Mouse (Mus musculus) forebrain, embryonic 15.5 days (tissue): ENCODE results near the gene Cped1. TPM values are rescaled to one million over a fixed set of nuclear protein-coding genes. Genes with fewer than 3 reads are reported as not detected.

ENCODE experiments used
- ATAC-seq: fragments of 200-750 bp; cut with Nextera tagmentation; replicated peaks from 2 replicates; pipeline ENCODE4 v1.8.0; 2017; ENCODE audit warnings: mild to moderate bottlenecking, moderate TSS enrichment, moderate library complexity
- H3K27ac ChIP-seq: fragments of 300-500 bp; sonication (generic); replicated peaks from 2 replicates; pipeline ENCODE4 v1.5.1; 2015; ENCODE audit warnings: mild to moderate bottlenecking, inconsistent platforms
- H3K27me3 ChIP-seq: fragments of 300-500 bp; sonication (generic); 2 replicates; pipeline ENCODE4 v1.6.1; 2015; ENCODE audit warnings: inconsistent platforms
- H3K36me3 ChIP-seq: fragments of 300-500 bp; sonication (generic); 2 replicates; pipeline ENCODE4 v1.6.1; 2015; ENCODE audit warnings: mild to moderate bottlenecking, inconsistent platforms
- H3K4me1 ChIP-seq: fragments of 300-500 bp; sonication (generic); 2 replicates; pipeline ENCODE4 v1.6.1; 2015; ENCODE audit warnings: inconsistent platforms
- H3K4me2 ChIP-seq: fragments of 300-500 bp; sonication (generic); replicated peaks from 2 replicates; pipeline ENCODE4 v1.6.1; 2015; ENCODE audit warnings: mild to moderate bottlenecking, inconsistent platforms
- H3K4me3 ChIP-seq: fragments of 300-500 bp; sonication (generic); 2 replicates; pipeline ENCODE4 v1.5.1; 2015; ENCODE audit warnings: mild to moderate bottlenecking, inconsistent platforms
- H3K9ac ChIP-seq: fragments of 300-500 bp; sonication (generic); replicated peaks from 2 replicates; pipeline ENCODE4 v1.6.1; 2015; ENCODE audit warnings: mild to moderate bottlenecking, inconsistent platforms
- H3K9me3 ChIP-seq: fragments of 300-500 bp; sonication (generic); 2 replicates; pipeline ENCODE4 v1.6.1; 2016; ENCODE audit warnings: inconsistent platforms
- WGBS: fragments of 180-500 bp; shearing (Covaris S2); methylation state at CpG from one replicate; pipeline ENCODE4 v1.1.7; 2015; ENCODE audit warnings: mixed read lengths; 5-methylcytosine and 5-hydroxymethylcytosine counted together
- polyA plus RNA-seq: library from polyadenylated mRNA; unstranded; fragments of >200 nt; fragmentation: Nextera tagmentation; extraction: Ambion mirVana; gene quantifications from 2 replicates; pipeline ENCODE4 v1.2.1, GENCODE M21; 2015

Gene Cped1
- polyA plus RNA-seq, 1 experiment from 2014 or later: 3.0 TPM

GRCm38 (mm10) chr6:22205030-22205750 lies 219.5 kb downstream of the Cped1 start:
- Histone ChIP-seq H3K4me3 (peak overlapping the region; percentile 8; the same call in 1 of the 2 replicates), H3K36me3 (no peaks in the 10 kb centered on the region), H3K4me1 (peaks cover 24% of the 10 kb centered on the region), H3K9ac (no peak overlapping the region), H3K4me2 (peak overlapping the region; percentile 34), H3K27me3 (no peaks in the 10 kb centered on the region), H3K27ac (peak overlapping the region; percentile 49), H3K9me3 (no peaks in the 10 kb centered on the region)
- peak; percentile 59 for ATAC-seq
- WGBS: 52% methylated on average over 12 of the region's 12 CpGs

GRCm38 (mm10) chr6:22205751-22206121 lies 220.0 kb downstream of the Cped1 start:
- Histone ChIP-seq H3K27me3 (no peaks in the 10 kb centered on the region), H3K4me3 (peak overlapping the region; percentile 8), H3K27ac (peak overlapping the region; percentile 49), H3K9me3 (no peaks in the 10 kb centered on the region), H3K4me1 (peaks cover 24% of the 10 kb centered on the region), H3K9ac (no peak overlapping the region), H3K4me2 (peak overlapping the region; percentile 34), H3K36me3 (no peaks in the 10 kb centered on the region)
- 42% methylated on average over 7 of the region's 7 CpGs for WGBS
- ATAC-seq: peak; percentile 71

GRCm38 (mm10) chr6:22206179-22206578 lies 220.5 kb downstream of the Cped1 start:
- WGBS: 59% methylated on average over 14 of the region's 14 CpGs
- peaks cover 24% of the 10 kb centered on the region for H3K4me1 ChIP-seq
- ATAC-seq: peak; percentile 64; the same call in 1 of the 2 replicates
- peak overlapping the region; percentile 49 for H3K27ac ChIP-seq
- H3K4me3 ChIP-seq: peak overlapping the region; percentile 8
- no peaks in the 10 kb centered on the region for H3K9me3 ChIP-seq
- H3K27me3 ChIP-seq: no peaks in the 10 kb centered on the region
- no peak overlapping the region for H3K9ac ChIP-seq
- H3K4me2 ChIP-seq: peak overlapping the region; percentile 34
- no peaks in the 10 kb centered on the region for H3K36me3 ChIP-seq

- 52% methylated on average over 6 of the region's 6 CpGs for WGBS
- peak overlapping the region; percentile 34; the same call in 1 of the 2 replicates for H3K4me2 ChIP-seq
- H3K36me3 ChIP-seq: no peaks in the 10 kb centered on the region
These were observed 221.0 kb downstream of the Cped1 start for GRCm38 (mm10) chr6:22206630-22207293.

GRCm38 (mm10) chr6:22212158-22212557 lies 226.4 kb downstream of the Cped1 start:
- no peak for ATAC-seq
- Histone ChIP-seq H3K27me3 (no peaks in the 10 kb centered on the region), H3K9ac (no peak overlapping the region), H3K36me3 (no peaks in the 10 kb centered on the region), H3K4me2 (no peak overlapping the region), H3K9me3 (no peaks in the 10 kb centered on the region), H3K27ac (no peak overlapping the region), H3K4me3 (no peak overlapping the region), H3K4me1 (no peaks in the 10 kb centered on the region)
- WGBS: 87% methylated on average over 6 of the region's 6 CpGs

More at GRCm38 (mm10) chr6:22206630-22207293, 221.0 kb downstream of the Cped1 start:
- H3K27me3 ChIP-seq: no peaks in the 10 kb centered on the region
- H3K9me3 ChIP-seq: no peaks in the 10 kb centered on the region
- peaks cover 20% of the 10 kb centered on the region for H3K4me1 ChIP-seq
- H3K4me3 ChIP-seq: no peak overlapping the region
- no peak overlapping the region for H3K9ac ChIP-seq
- peak; percentile 59 for ATAC-seq
- 0 out of 2 replicates have a peak overlapping the region, but pooled peaks have one; percentile 49 for H3K27ac ChIP-seq

GRCm38 (mm10) chr6:22213187-22213586 lies 227.5 kb downstream of the Cped1 start:
- Histone ChIP-seq H3K4me1 (no peaks in the 10 kb centered on the region), H3K9me3 (no peaks in the 10 kb centered on the region), H3K4me3 (no peak overlapping the region), H3K36me3 (no peaks in the 10 kb centered on the region), H3K9ac (no peak overlapping the region), H3K4me2 (no peak overlapping the region), H3K27me3 (no peaks in the 10 kb centered on the region), H3K27ac (no peak overlapping the region)
- WGBS: 79% methylated on average over 5 of the region's 5 CpGs
- no peak for ATAC-seq

GRCm38 (mm10) chr6:22213813-22214212 lies 228.1 kb downstream of the Cped1 start:
- H3K27ac ChIP-seq: no peak overlapping the region
- no peaks in the 10 kb centered on the region for H3K27me3 ChIP-seq
- H3K9ac ChIP-seq: no peak overlapping the region
- no peak overlapping the region for H3K4me2 ChIP-seq
- no peaks in the 10 kb centered on the region for H3K9me3 ChIP-seq
- no peaks in the 10 kb centered on the region for H3K36me3 ChIP-seq
- no peaks in the 10 kb centered on the region for H3K4me1 ChIP-seq
- WGBS: 83% methylated on average over 3 of the region's 3 CpGs
- no peak overlapping the region for H3K4me3 ChIP-seq
- ATAC-seq: no peak

- no peaks in the 10 kb centered on the region for H3K4me1 ChIP-seq
- 85% methylated on average over 6 of the region's 6 CpGs for WGBS
- no peaks in the 10 kb centered on the region for H3K9me3 ChIP-seq
- no peak overlapping the region for H3K27ac ChIP-seq
- no peak overlapping the region for H3K4me3 ChIP-seq
- H3K9ac ChIP-seq: no peak overlapping the region
- H3K36me3 ChIP-seq: no peaks in the 10 kb centered on the region
- ATAC-seq: no peak
- no peaks in the 10 kb centered on the region for H3K27me3 ChIP-seq
- no peak overlapping the region for H3K4me2 ChIP-seq
These were observed 228.9 kb downstream of the Cped1 start for GRCm38 (mm10) chr6:22214665-22215064.

- no peak for ATAC-seq
- H3K4me1 ChIP-seq: no peaks in the 10 kb centered on the region
- no peak overlapping the region for H3K27ac ChIP-seq
- no peak overlapping the region for H3K9ac ChIP-seq
- H3K27me3 ChIP-seq: no peaks in the 10 kb centered on the region
- 84% methylated on average over 14 of the region's 14 CpGs for WGBS
- no peak overlapping the region for H3K4me3 ChIP-seq
- H3K4me2 ChIP-seq: no peak overlapping the region
- no peaks in the 10 kb centered on the region for H3K36me3 ChIP-seq
- H3K9me3 ChIP-seq: no peaks in the 10 kb centered on the region
These were observed 230.7 kb downstream of the Cped1 start for GRCm38 (mm10) chr6:22216276-22216973.

- ATAC-seq: no peak
- H3K36me3 ChIP-seq: no peaks in the 10 kb centered on the region
- no peak overlapping the region for H3K4me2 ChIP-seq
- no peaks in the 10 kb centered on the region for H3K4me1 ChIP-seq
- H3K4me3 ChIP-seq: no peak overlapping the region
- H3K9ac ChIP-seq: no peak overlapping the region
- H3K27me3 ChIP-seq: no peaks in the 10 kb centered on the region
- no peaks in the 10 kb centered on the region for H3K9me3 ChIP-seq
- no peak overlapping the region for H3K27ac ChIP-seq
- 90% methylated on average over 8 of the region's 8 CpGs for WGBS
These were observed 235.4 kb downstream of the Cped1 start for GRCm38 (mm10) chr6:22221134-22221533.

- Histone ChIP-seq H3K9ac (no peak overlapping the region), H3K27me3 (no peaks in the 10 kb centered on the region), H3K4me2 (no peak overlapping the region), H3K36me3 (no peaks in the 10 kb centered on the region), H3K4me3 (no peak overlapping the region), H3K27ac (no peak overlapping the region), H3K9me3 (no peaks in the 10 kb centered on the region), H3K4me1 (no peaks in the 10 kb centered on the region)
- 86% methylated on average over 4 of the region's 4 CpGs for WGBS
- ATAC-seq: no peak
These were observed 236.4 kb downstream of the Cped1 start for GRCm38 (mm10) chr6:22222087-22222486.

GRCm38 (mm10) chr6:22222947-22223346 lies 237.2 kb downstream of the Cped1 start:
- H3K9ac ChIP-seq: no peak overlapping the region
- H3K36me3 ChIP-seq: no peaks in the 10 kb centered on the region
- H3K4me1 ChIP-seq: no peaks in the 10 kb centered on the region
- H3K4me3 ChIP-seq: no peak overlapping the region
- WGBS: 82% methylated on average over 8 of the region's 8 CpGs
- no peak overlapping the region for H3K4me2 ChIP-seq
- no peak for ATAC-seq
- no peaks in the 10 kb centered on the region for H3K9me3 ChIP-seq
- H3K27ac ChIP-seq: no peak overlapping the region
- H3K27me3 ChIP-seq: no peaks in the 10 kb centered on the region
